Mouse (Mus musculus) MEL (cell line): ENCODE data around the gene Plekha7. TPM values are rescaled to one million over a fixed set of nuclear protein-coding genes. Genes with fewer than 3 reads are reported as not detected.

Experiments used
- DNase-seq: peaks from one replicate; pipeline ENCODE4 v3.0.0; 2011; ENCODE audit warnings: low read depth, low spot score
- H3K27ac ChIP-seq: 2 replicates; pipeline ENCODE4 v1.5.1; 2012; ENCODE audit warnings: low read depth, mild to moderate bottlenecking, control low read depth, low read length, moderate library complexity; ENCODE audit not compliant: control insufficient read depth
- H3K27me3 ChIP-seq, 2 experiments: fragments of 150-350 bp in 1 of 2; sonication (generic) in 1 of 2; 2 replicates each; pipeline ENCODE4 v1.6.1; 2012; ENCODE audit warnings: low read length in 2 of 2, mild to moderate bottlenecking in 2 of 2, improper control_type of control experiment in 1 of 2, moderate library complexity in 1 of 2; ENCODE audit not compliant: insufficient read depth in 2 of 2, control insufficient read depth in 1 of 2
- H3K36me3 ChIP-seq, 2 experiments: 2 replicates each; pipeline ENCODE4 v1.6.1; 2012 to 2014; ENCODE audit warnings: low read length in 2 of 2, improper control_type of control experiment in 1 of 2, inconsistent platforms in 1 of 2, mild to moderate bottlenecking in 1 of 2; ENCODE audit not compliant: insufficient read depth in 2 of 2, control insufficient read depth in 1 of 2
- H3K4me1 ChIP-seq, 2 experiments: fragments of 150-350 bp in 1 of 2; sonication (generic) in 1 of 2; 2 replicates each; pipeline ENCODE4 v1.6.1; 2012; ENCODE audit warnings: low read length in 2 of 2, improper control_type of control experiment in 1 of 2, mild to moderate bottlenecking in 1 of 2; ENCODE audit not compliant: insufficient read depth in 2 of 2, control insufficient read depth in 1 of 2
- H3K4me3 ChIP-seq, 2 experiments: fragments of 150-350 bp in 1 of 2; sonication (generic) in 1 of 2; 2 replicates each; pipeline ENCODE4 v1.5.1; 2012; ENCODE audit warnings: low read depth in 2 of 2, low read length in 2 of 2, mild to moderate bottlenecking in 2 of 2, moderate library complexity in 2 of 2, control low read depth in 1 of 2, improper control_type of control experiment in 1 of 2; ENCODE audit not compliant: control insufficient read depth in 1 of 2, insufficient read depth in 1 of 2
- H3K79me2 ChIP-seq: 2 replicates; pipeline ENCODE4 v1.6.1; 2012; ENCODE audit warnings: mild to moderate bottlenecking, low read length, moderate library complexity; ENCODE audit not compliant: control insufficient read depth, poor library complexity, insufficient read depth
- H3K9ac ChIP-seq: 2 replicates; pipeline ENCODE4 v1.6.1; 2012; ENCODE audit warnings: low read depth, mild to moderate bottlenecking, control low read depth, low read length, moderate library complexity; ENCODE audit not compliant: control insufficient read depth, poor library complexity, severe bottlenecking
- H3K9me3 ChIP-seq: fragments of 150-350 bp; sonication (generic); replicated peaks from 2 replicates; pipeline ENCODE4 v1.6.1; 2012; ENCODE audit warnings: mild to moderate bottlenecking, low read length, improper control_type of control experiment, moderate library complexity; ENCODE audit not compliant: insufficient read depth
- CHD2 ChIP-seq: IDR thresholded peaks from 2 replicates; pipeline ENCODE4 v1.6.1; 2011; ENCODE audit warnings: low read length, improper control_type of control experiment
- CTCF ChIP-seq, 3 experiments: IDR thresholded peaks in 2 of 3; conservative IDR thresholded peaks in 1 of 3; 2 replicates each; pipeline ENCODE4 v1.5.1; 2011 to 2012; ENCODE audit warnings: low read length in 3 of 3, low read depth in 2 of 3, mild to moderate bottlenecking in 2 of 3, improper control_type of control experiment in 1 of 3, inconsistent platforms in 1 of 3, mixed read lengths in 1 of 3, moderate library complexity in 1 of 3; ENCODE audit not compliant: control insufficient read depth in 1 of 3, insufficient read depth in 1 of 3, poor library complexity in 1 of 3, severe bottlenecking in 1 of 3
- JUND ChIP-seq: IDR thresholded peaks from 2 replicates; pipeline ENCODE4 v1.6.1; 2011; ENCODE audit warnings: low read depth, mild to moderate bottlenecking, improper control_type of control experiment, low read length
- KAT2A ChIP-seq: conservative IDR thresholded peaks from 2 replicates; pipeline ENCODE4 v1.6.1; 2012; ENCODE audit warnings: low read depth, low read length, improper control_type of control experiment, inconsistent platforms
- MAZ ChIP-seq: IDR thresholded peaks from 2 replicates; pipeline ENCODE4 v1.6.1; 2012; ENCODE audit warnings: low read depth, mild to moderate bottlenecking, inconsistent platforms, low read length, improper control_type of control experiment
- MEF2A ChIP-seq: IDR thresholded peaks from 2 replicates; pipeline ENCODE4 v1.6.1; 2014; ENCODE audit warnings: low read depth, mild to moderate bottlenecking, inconsistent platforms, low read length, improper control_type of control experiment; ENCODE audit not compliant: poor library complexity, insufficient replicate concordance, severe bottlenecking; ENCODE audit errors: extremely low read depth
- MYB ChIP-seq: IDR thresholded peaks from 2 replicates; pipeline ENCODE4 v1.6.1; 2011; ENCODE audit warnings: mild to moderate bottlenecking, low read depth, low read length, improper control_type of control experiment
- MYC ChIP-seq: IDR thresholded peaks from 2 replicates; pipeline ENCODE4 v1.6.1; 2011; ENCODE audit warnings: low read depth, mild to moderate bottlenecking, low read length, improper control_type of control experiment, moderate library complexity
- NELFE ChIP-seq: IDR thresholded peaks from 2 replicates; pipeline ENCODE4 v1.6.1; 2011; ENCODE audit warnings: low read depth, low read length, improper control_type of control experiment
- POLR2AphosphoS5 ChIP-seq: IDR thresholded peaks from 2 replicates; pipeline ENCODE4 v1.6.1; 2012; ENCODE audit warnings: low read depth, borderline replicate concordance, mild to moderate bottlenecking, inconsistent platforms, low read length, moderate library complexity, mixed read lengths
- RAD21 ChIP-seq: IDR thresholded peaks from 2 replicates; pipeline ENCODE4 v1.6.1; 2011; ENCODE audit warnings: mild to moderate bottlenecking, low read depth, low read length, improper control_type of control experiment
- SIN3A ChIP-seq: IDR thresholded peaks from 2 replicates; pipeline ENCODE4 v1.6.1; 2012; ENCODE audit warnings: low read length, improper control_type of control experiment, inconsistent platforms
- SMC3 ChIP-seq: IDR thresholded peaks from 2 replicates; pipeline ENCODE4 v1.6.1; 2011; ENCODE audit warnings: low read depth, low read length, improper control_type of control experiment
- UBTF ChIP-seq: IDR thresholded peaks from 2 replicates; pipeline ENCODE4 v1.6.1; 2012; ENCODE audit warnings: low read depth, mild to moderate bottlenecking, inconsistent platforms, low read length, improper control_type of control experiment, moderate library complexity, borderline replicate concordance; ENCODE audit not compliant: insufficient read depth
- polyA plus RNA-seq, 2 experiments: library from polyadenylated mRNA; stranded (reverse) in 1 of 2; unstranded in 1 of 2; fragments of >175 nt in 1 of 2; fragments of >200 nt in 1 of 2; gene quantifications; 2 replicates each; pipeline versions ENCODE4 v1.2.1 to v1.2.4; 2012; ENCODE audit warnings: low replicate concordance in 2 of 2, low read depth in 1 of 2; ENCODE audit not compliant: insufficient read length in 2 of 2, insufficient read depth in 1 of 2, missing spikeins in 1 of 2
- total RNA-seq: library from RNA; depleted of rRNA; stranded (reverse); fragments of 300-350 nt; gene quantifications from 2 replicates; pipeline ENCODE4 v1.2.3, GENCODE M21; 2012

Plekha7 gene
- total and polyA plus RNA-seq, 3 experiments, result 4.4 to 14.5 TPM; not detected in 1

DNA sequence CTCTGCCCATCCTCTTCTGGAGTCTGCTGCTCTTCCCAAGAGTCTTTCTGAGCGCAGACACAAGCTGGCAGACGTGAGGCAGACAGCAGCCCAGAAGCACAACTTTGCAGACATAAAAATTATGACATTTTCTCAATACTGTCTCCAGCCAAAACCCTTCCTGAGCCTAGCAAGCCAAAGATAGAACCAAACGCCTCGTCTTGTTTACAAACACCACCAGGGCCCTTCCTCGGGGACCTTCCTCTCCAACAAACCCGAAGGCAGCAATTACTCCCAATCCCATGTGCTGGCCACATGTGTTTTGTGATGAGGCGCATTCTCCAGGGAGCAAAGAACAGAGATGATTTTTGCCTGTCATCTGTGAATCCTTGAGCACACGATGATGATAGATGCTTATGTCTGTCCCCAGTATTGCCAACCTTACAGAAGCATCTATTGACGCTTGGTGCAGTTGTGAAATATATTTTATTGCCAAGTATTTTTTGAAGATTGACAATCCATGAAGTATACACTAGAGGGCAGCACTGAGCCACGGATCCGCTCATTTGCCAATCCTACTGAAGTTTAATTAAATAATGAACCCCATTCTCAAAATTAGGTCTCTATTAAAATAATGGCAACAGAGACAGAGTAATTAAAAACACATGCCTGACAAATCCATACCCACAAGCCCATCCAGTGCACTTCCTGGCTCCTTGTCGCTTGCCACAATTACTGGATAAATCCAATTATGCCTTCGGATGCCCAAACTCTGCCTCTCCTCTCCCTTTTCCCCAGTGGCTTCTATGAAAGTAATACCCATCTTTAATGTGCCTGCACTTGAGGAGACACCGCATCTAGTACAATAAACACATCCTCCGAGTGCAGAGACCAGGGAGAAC lies 62.1 kb downstream of the Plekha7 start (continued):
- no peak for TF ChIP-seq MAZ
- no peak for TF ChIP-seq NELFE
- TF ChIP-seq SIN3A, result no peak
- no peak for TF ChIP-seq POLR2AphosphoS5
- no peak for TF ChIP-seq MEF2A
- TF ChIP-seq CTCF (IDR thresholded peaks at IDR 0.05 in 2 of 3, conservative IDR thresholded peaks at IDR 0.05 in 1 of 3; ENCODE audit: control insufficient read depth in 1 of 3, insufficient read depth in 1 of 3, low read depth in 2 of 3, low read length in 3 of 3, poor library complexity in 1 of 3, severe bottlenecking in 1 of 3), result peak; percentile 53 to 84 (median 66)
- TF ChIP-seq CHD2, result no peak
- TF ChIP-seq SMC3, result peak; percentile 65
- no peak for TF ChIP-seq UBTF
- TF ChIP-seq MYB, result no peak

DNA sequence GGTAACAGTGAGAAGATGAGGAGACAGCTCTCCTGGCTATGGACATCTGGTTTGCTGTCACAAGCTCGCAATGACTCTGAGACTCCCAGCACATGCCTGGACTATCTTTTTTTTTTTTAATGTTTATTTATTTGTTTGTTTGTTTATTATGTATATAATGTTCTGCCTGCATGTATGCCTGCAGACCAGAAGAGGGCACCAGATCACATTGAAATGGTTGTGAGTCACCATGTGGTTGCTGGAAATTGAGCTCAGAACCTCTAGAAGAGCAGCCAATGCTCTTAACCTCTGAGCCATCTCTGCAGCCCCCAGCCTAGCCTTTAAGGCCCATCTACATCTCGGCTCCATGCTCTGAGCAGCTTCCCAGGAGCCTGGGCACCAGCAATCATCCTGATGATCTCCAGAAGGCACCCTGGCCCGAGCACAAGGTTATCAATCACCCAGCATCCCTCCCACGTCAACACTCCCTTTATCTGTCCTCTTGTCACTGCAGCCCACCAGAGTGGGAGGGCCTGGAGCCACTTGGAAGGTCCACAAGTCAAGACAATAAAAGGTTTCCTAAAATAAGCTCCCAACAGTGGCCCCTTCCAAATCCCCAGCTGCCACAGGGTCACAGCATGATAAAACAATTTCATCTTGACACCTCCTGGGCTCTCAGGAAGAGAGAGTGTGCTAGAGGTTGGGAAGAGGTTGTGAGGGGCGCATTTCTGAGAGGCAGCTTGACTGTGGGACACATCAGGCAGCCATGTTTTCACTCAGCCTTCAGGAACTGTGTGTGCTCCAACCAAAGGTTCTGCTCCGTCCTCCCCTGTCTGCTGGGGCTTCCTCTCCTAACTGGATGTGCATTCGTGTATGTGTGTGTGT lies 63.6 kb downstream of the Plekha7 start:
- TF ChIP-seq CTCF (IDR thresholded peaks at IDR 0.05 in 2 of 3, conservative IDR thresholded peaks at IDR 0.05 in 1 of 3; ENCODE audit: control insufficient read depth in 1 of 3, insufficient read depth in 1 of 3, low read depth in 2 of 3, low read length in 3 of 3, poor library complexity in 1 of 3, severe bottlenecking in 1 of 3), result peak; percentile 21 to 53 (median 24); a peak in 5 of 6 replicates
- peak; percentile 63; the same call in 1 of the 2 replicates for TF ChIP-seq MYC
- TF ChIP-seq RAD21, result peak; percentile 23
- TF ChIP-seq SMC3, result peak; percentile 30
- TF ChIP-seq KAT2A, result no peak
- Histone ChIP-seq H3K9me3 (no peaks in the 10 kb centered on the region), H3K27ac (no peak overlapping the region), H3K79me2 (no peaks in the 10 kb centered on the region), H3K4me1 (0 out of 4 replicates have a peak, but pooled peaks cover 0 to 2% of the 10 kb centered on the region in 2 experiments), H3K4me3 (no peak overlapping the region), H3K27me3 (no peaks in the 10 kb centered on the region), H3K36me3 (no peaks in the 10 kb centered on the region), H3K9ac (no peak overlapping the region)
- peak; percentile 48 for DNase-seq

DNA sequence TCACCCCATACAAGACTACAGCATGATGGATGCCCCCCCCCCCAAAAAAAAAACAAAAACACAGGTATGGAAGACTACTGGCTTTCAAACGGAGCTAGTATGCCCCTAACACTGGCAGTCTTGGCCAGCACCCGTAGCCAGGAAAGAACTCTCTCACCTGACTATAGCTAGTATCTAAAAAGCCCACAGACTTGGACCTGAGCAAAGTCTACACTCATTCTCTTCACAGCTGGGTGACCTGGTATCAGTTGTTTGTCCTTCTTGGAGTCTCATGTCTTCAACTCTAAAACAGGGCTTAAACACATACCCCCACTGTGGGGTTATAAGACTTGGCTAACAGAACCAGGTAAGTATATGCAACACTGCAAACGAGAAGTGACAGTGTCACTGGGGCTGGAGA lies 65.4 kb downstream of the Plekha7 start:
- Histone ChIP-seq H3K9ac (no peak overlapping the region), H3K27ac (no peak overlapping the region), H3K27me3 (no peaks in the 10 kb centered on the region), H3K4me3 (no peak overlapping the region), H3K9me3 (no peaks in the 10 kb centered on the region), H3K79me2 (no peaks in the 10 kb centered on the region), H3K4me1 (0 out of 4 replicates have a peak, but pooled peaks cover 0 to 2% of the 10 kb centered on the region in 2 experiments)
- no peak for DNase-seq
- TF ChIP-seq CHD2 (no peak), MYC (no peak), RAD21 (no peak), KAT2A (no peak), JUND (no peak)
- TF ChIP-seq, all 39 proteins: peak for 0
- no peaks in the 10 kb centered on the region for H3K36me3 ChIP-seq
